ENCODE assay signal across 17 mouse cellular contexts in genomic region chrX:38247108-38247507, GRCm38 (mm10). TPM values are rescaled to one million over a fixed set of nuclear protein-coding genes. Genes with fewer than 3 reads are reported as not detected.
DNase-seq lines count a peak whose midpoint lies in the region; ATAC-seq lines count a peak whose summit lies in the region.
"Had no signal": no experiment of that assay in that cellular context is flagged by ENCODE, and none has a peak within 500 bp of the region (broad histone marks: within the 10 kb centered on the region; RNA-seq: fewer than 3 reads in every experiment).

No protein-coding gene starts in this region.

- H3K4me1 ChIP-seq in kidney, embryonic 15.5 days, result 0 out of 2 replicates have a peak, but pooled peaks cover 17% of the 10 kb centered on the region
- H3K4me1 ChIP-seq: limb, embryonic 13.5 days had no signal

- DNase-seq in kidney, adult 9 months, result no peak
- DNase-seq in 3134 (ENCODE audit: extremely low read depth, insufficient read length, low spot score), result peak; percentile 10
- DNase-seq in MN1 (ENCODE audit: low spot score), result peak; percentile 11
- peak; percentile 55 for DNase-seq in adrenal gland, postnatal 36 days
- no peak for DNase-seq in cerebellum, postnatal 36 days
- DNase-seq in spleen, adult 18-20 months, result no peak
- DNase-seq: cerebellum, adult 11 months; kidney, adult 8-10 months; layer of hippocampus, adult 9-11 months; right cerebral cortex, postnatal 14 days had no signal

- H3K36me3 ChIP-seq in kidney, embryonic 15.5 days, result no peaks in the 10 kb centered on the region
- H3K36me3 ChIP-seq: limb, embryonic 13.5 days; midbrain, embryonic 13.5 days had no signal

- H3K27me3 ChIP-seq in kidney, embryonic 15.5 days, result peaks cover 8% of the 10 kb centered on the region; the same call in 1 of the 2 replicates
- H3K27me3 ChIP-seq: forebrain, embryonic 13.5 days had no signal

- 49% methylated on average over 6 of the region's 6 CpGs for WGBS in kidney, embryonic 15.5 days

- H3K4me2 ChIP-seq in kidney, embryonic 15.5 days, result no peak overlapping the region
- H3K4me2 ChIP-seq: forebrain, embryonic 13.5 days; limb, embryonic 13.5 days; midbrain, embryonic 13.5 days had no signal

- no peak overlapping the region for H3K4me3 ChIP-seq in kidney, embryonic 15.5 days (replicated peaks)
- H3K4me3 ChIP-seq: forebrain, embryonic 13.5 days; limb, embryonic 13.5 days; midbrain, embryonic 13.5 days had no signal

- 0 out of 2 replicates have a peak, but pooled peaks have one; percentile 22 for ATAC-seq in kidney, embryonic 15.5 days (replicated peaks; ENCODE audit: low FRiP score)
- ATAC-seq in monocyte, adult 5-6 weeks (replicated peaks; ENCODE audit: insufficient number of reproducible peaks, low FRiP score, low TSS enrichment, poor library complexity, severe bottlenecking), result no peak
- ATAC-seq: forebrain, embryonic 13.5 days; midbrain, embryonic 13.5 days had no signal

- no peak overlapping the region for H3K9ac ChIP-seq in kidney, embryonic 15.5 days
- H3K9ac ChIP-seq: forebrain, embryonic 13.5 days; limb, embryonic 13.5 days; midbrain, embryonic 13.5 days had no signal

- no peak overlapping the region for H3K27ac ChIP-seq in kidney, embryonic 15.5 days
- H3K27ac ChIP-seq: forebrain, embryonic 13.5 days; limb, embryonic 13.5 days; macrophage; midbrain, embryonic 13.5 days had no signal

- no peaks in the 10 kb centered on the region for H3K9me3 ChIP-seq in kidney, embryonic 15.5 days (replicated peaks)
- H3K9me3 ChIP-seq: forebrain, embryonic 13.5 days; limb, embryonic 13.5 days; midbrain, embryonic 13.5 days had no signal

RNA-seq across cellular contexts. Expression of gene Tmem255a, which starts 5.1 kb away (rescaled TPM):
- 26.6 and 29.0 TPM in 2 replicates for polyA plus RNA-seq in kidney, embryonic 15.5 days (2015; fragmentation: Nextera tagmentation; extraction: Ambion mirVana)
- 10 to 100 TPM; 16.1 to 21.5 TPM for total RNA-seq in adrenal gland, postnatal 36 days (2021)
- total RNA-seq in monocyte, adult 5-6 weeks (2017), result not detected in 3 replicates
- total RNA-seq: common myeloid progenitor, adult 5-6 weeks had no signal
- polyA plus RNA-seq: macrophage had no signal

RNA-seq across cellular contexts. Expression of gene Zbtb33, which starts 57.5 kb away (rescaled TPM):
- polyA plus RNA-seq in kidney, embryonic 15.5 days (2015; fragmentation: Nextera tagmentation; extraction: Ambion mirVana), result 4.0 and 4.7 TPM in 2 replicates
- 10 to 100 TPM; 30.4 to 34.2 TPM for total RNA-seq in adrenal gland, postnatal 36 days (2021)
- 23.9 to 32.8 TPM (median 25.2 TPM) in 3 replicates for total RNA-seq in monocyte, adult 5-6 weeks (2017)

Comparison
In these comparisons a context has a peak if more than half of its experiments do, and no peak if none do; other contexts are left out.
1. DNase-seq: peak in 3134 (single experiment), MN1 (single experiment) and adrenal gland, postnatal 36 days (2 of 2); none in kidney, adult 9 months (single experiment), cerebellum, postnatal 36 days (0 of 2) and spleen, adult 18-20 months (0 of 2).
2. RNA of gene Tmem255a, which starts 5.1 kb away (total RNA-seq): 16.1 to 21.5 TPM in adrenal gland, postnatal 36 days; not detected in monocyte, adult 5-6 weeks; every median in the first group is over 10 times any median in the second.